Mouse (Mus musculus) bone marrow macrophage, adult 2 months (primary cell): ENCODE results near the gene Calm2.

Source experiments
- CTCF ChIP-seq: IDR thresholded peaks from 2 replicates; pipeline ENCODE4 v1.5.1; 2012; ENCODE audit warnings: low read depth, mild to moderate bottlenecking, low read length, moderate library complexity
- POLR2A ChIP-seq: IDR thresholded peaks from 2 replicates; pipeline ENCODE4 v1.6.1; 2012; ENCODE audit warnings: mild to moderate bottlenecking, low read depth, low read length, borderline replicate concordance

- TF ChIP-seq CTCF (no peak), POLR2A (no peak)
Measured at GRCm38 (mm10) chr17:87478569-87478968, 31.8 kb upstream of the Calm2 start.
